Mouse (Mus musculus) adipocyte (in vitro differentiated cells): ENCODE measurements at regions not wholly inside any gene's neighbourhood (a gene's known extent, or its start where the extent isn't known, plus 50 kb on each side); places are given as distances from the start of the nearest gene placed in this dataset.

ENCODE experiments used
- DNase-seq: peaks from one replicate; pipeline ENCODE4 v3.0.0-alpha.2; 2016; ENCODE audit warnings: low spot score

DNA sequence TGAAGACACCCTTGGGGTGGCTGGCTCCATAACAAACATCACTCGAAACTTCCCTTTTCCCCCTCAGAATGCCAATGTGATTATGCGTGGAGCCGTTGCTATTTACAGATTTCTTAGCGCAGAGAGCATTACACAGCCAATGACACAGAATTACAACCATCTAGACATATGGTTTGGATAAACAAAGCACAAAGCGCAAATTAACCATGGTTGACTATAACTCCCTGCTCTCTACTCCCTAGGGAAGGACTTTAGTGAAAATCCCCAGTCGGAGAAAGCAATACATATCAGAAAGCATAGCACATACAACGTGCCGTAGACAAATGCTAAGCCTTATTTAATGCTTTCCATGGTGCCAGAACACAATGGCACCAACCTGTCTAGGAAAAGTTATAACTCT lies 131.8 kb downstream of the Tshz3 start:
- DNase-seq: no peak

DNA sequence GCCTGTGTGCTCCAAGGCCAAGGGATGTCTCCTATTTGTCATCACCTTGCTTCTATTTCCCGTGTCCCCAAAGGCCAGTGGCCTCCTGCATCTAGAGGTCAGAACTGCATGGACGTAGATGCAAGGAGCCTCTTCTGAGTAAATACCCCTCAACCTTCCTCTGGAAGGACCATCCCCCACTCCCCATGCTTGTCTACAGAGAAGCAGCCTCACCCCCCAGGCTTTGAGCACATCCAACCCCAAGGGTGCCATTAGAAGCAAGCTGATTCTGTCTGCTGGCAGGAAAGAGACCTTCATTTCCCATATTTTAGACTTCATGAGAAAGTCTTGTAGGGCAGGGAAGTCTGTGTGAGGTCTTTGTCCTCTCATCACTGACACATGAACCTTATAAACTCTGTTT lies 132.2 kb downstream of the Tshz3 start:
- no peak for DNase-seq

DNA sequence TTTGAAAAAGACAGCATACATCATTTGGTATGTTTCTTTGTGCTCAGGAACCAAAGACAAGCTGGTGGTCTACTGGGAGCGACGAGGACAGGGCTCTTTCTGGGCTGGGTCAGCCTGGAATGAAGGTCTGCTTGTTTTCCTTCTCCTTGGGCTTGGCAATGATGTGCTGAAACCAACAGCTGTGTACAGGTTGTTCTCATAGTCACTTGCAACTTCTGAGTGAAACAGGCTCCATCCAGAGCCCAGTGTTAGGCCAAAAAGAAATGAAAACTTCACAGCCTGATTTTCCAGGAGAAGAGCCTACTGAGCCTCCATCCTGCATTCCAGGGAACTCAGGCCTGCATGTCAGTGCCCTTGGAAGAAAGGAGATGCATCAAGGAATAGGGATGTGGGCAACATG lies 150.4 kb downstream of the Tshz3 start:
- no peak for DNase-seq

DNA sequence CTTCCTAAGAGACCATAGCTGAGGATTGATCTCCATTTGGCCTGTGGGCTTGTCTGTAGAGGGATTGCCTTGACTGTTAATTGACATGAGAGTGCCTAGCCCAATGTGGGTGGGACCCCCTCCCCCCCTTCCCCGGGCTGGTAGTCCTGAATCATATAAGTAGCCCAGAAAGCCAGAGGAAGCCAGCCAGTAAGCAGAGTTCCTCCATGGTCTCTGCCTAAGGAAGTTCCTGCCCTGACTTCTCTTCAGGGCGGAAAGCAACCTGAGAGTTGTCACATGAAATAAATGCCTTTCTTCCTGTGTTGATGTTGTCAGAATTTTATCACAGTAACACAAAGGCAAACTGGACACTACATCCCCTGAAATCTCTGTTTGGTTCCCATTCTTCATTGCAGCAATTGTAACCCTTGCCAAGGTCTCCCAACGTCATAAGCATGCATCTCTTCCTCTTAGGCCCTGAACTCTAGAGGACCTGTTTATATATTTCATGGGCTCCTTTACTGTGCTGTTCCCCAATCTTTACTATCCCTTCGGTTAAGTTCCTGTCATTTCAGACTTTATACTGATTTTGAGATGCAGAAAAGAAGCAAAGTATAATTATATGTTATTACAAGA lies 153.5 kb downstream of the Tshz3 start:
- DNase-seq: no peak

DNA sequence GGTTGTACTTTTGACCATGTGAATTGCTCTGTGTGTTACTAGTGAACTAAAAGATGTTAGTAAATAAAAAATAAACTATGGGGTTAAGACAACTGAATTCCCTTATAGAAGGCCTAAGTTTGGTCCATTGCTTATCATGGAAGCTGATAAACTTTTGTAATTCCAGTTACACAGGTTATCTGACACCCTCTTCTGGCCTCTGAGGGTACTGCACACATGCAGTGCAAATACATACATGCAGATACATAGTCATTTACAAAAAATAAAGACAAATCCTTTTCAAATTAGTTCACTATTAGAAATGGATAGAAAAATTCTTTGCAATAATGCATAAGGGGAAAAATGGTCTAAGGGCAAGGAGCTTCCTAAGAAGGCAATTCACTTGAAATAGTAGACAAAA lies 156.4 kb downstream of the Tshz3 start:
- no peak for DNase-seq

DNA sequence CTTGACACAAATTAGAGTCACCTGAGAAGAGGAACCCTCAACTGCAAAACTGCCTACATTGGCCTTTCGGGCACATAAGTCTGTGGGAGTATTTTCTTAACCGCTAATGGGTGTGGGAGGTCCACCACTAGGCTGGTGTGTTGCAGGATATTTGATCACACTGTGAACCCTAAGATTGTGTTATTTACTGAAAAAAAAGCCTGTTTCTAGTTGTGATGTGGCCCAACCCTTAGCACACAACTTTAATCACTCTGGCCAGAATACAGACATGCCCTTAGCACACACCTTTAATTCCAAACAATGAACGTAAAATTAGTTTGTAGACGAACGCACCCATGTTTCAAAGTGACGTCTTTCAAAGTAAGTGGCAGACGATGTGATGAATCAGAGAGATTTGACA lies 161.5 kb downstream of the Tshz3 start:
- no peak for DNase-seq

- DNase-seq: no peak
Observed at GRCm38 (mm10) chr7:36862481-36862880, 164.6 kb downstream of the Tshz3 start.

GRCm38 (mm10) chr7:36863745-36864144 lies 165.8 kb downstream of the Tshz3 start:
- DNase-seq: no peak

DNA sequence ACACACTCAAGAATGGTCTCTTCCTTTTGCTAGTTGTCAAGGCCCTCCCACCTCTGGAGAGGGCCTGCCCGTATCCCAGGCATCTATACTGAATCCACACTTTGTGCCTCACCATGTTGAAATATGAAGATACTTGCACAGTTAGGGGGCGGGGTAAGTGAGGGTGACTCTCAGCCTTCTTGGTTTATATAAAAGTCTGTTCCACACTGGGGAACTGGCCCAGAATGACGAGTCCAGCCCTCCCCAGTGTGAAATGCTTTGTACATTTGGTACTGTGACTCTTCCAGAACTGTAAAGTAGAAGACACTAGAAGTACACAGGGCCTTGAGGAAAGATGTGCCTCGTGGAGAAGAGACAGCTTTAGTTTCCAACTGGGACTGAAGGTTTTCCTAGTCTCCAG lies 166.8 kb downstream of the Tshz3 start:
- no peak for DNase-seq

GRCm38 (mm10) chr7:36866602-36867001 lies 168.7 kb downstream of the Tshz3 start:
- no peak for DNase-seq

GRCm38 (mm10) chr7:36874004-36874403 lies 176.1 kb downstream of the Tshz3 start:
- no peak for DNase-seq

DNA sequence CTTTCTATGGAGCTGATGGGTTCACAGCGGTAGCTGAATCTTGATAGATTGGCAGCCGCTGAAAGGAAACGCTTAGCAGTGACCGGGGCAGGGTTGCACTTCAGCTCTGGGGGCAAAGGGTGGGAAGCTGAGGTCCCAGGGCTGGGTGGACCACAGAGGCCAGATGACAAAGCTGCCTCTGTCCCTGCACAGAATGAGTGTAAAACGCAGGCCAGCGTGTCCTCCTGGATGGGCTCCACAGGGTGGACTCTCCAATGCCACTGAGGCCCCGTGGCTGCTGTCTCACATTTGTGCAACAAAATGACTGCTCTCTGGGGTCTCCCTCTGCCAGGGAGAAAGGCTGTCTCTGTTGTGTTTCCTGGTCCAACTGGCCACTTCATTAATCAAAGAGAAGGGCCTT lies 179.8 kb downstream of the Tshz3 start:
- DNase-seq: no peak

DNA sequence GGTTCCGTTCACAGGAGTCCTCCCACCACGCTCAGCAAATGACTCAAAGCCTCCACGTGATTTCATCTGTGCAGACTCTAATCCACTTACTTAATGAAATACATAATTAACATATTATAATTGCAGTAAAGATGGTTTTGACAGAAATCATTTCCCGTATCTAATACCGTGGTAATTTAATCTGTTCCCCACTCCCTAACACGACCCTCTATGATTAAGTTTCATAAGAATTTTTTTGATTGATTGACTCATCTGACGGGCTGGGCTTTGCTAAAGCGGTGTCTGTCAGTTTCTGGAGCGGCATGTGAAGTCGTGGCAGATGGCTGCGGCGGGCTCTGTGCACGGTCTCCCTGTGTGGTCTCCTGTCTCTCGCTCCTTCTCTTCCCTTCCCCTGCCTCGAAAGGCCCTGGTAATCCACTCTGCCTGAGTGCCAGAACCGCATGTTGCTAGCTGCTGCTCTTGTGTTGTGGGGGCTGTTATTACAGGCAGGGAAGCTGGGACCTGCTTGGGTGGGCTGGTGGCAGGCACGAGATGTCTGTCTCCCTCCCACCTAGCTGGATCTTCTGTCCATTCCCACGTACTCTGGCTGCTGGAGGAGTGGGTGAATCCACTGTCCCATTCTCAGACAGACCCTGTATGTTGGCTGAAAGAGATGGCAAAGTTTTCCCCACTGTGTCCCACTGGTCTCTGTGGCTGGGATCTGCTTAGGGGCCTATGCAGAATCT lies 195.0 kb downstream of the Tshz3 start:
- DNase-seq: no peak

GRCm38 (mm10) chr7:36896339-36896738 lies 198.4 kb downstream of the Tshz3 start:
- DNase-seq: no peak

DNA sequence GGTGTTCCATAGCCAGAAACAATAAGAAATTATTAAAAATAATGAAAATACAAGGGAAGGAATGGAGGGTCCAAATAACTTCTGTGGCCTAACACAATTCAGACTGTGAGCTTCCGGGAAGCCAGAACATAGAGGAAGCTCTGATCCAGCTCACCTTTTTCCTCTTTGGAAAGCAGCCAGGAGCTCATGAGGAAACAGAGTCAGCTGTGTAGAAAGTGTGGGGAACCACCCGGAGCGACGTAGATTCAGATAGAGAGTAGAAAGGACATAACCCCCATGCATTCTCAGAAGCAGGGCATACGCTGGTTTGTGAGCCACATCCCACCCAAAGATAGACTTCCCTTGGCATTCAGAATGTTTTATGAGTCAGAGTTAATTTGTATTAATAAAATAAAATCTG lies 203.6 kb downstream of the Tshz3 start:
- DNase-seq: no peak

GRCm38 (mm10) chr7:36913304-36913703 lies 215.4 kb downstream of the Tshz3 start:
- no peak for DNase-seq

DNA sequence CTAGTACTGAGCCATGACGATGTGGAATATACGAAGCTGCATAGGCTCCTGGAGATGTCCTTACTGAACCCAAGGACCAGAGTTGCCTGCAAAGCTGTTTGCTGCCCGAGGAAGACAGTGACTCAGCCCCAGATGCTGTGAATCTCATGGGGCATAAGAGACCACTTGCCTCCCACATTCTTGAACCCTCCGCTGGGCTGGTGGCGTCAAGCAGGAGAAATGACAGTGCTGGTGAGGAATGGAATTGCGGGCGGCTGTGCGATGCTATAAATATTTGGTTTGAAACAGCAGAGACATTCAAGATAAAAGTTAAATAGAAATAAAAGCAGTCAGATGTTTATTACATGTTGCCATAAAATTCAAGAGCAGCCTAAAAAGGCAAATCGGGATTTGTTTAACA lies 216.3 kb downstream of the Tshz3 start:
- DNase-seq: no peak

DNA sequence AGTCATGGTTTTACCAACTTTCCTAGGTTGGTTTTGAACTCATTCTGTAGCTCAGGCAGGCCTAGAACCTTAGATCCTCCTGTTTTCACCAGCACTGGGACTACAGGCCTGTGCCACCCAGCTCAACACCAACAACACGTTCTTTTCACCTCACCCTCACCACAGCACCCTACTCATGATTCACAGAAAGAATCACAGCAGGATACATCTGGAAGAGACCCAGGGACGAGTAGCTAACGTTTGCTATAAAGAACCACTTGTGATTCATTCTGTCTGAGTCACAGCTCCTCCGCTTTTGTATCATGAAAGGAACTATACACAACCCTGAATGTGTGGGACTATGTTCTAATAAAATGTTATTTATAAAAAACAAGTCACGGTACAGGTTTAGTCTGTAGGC lies 217.3 kb downstream of the Tshz3 start:
- no peak for DNase-seq

DNA sequence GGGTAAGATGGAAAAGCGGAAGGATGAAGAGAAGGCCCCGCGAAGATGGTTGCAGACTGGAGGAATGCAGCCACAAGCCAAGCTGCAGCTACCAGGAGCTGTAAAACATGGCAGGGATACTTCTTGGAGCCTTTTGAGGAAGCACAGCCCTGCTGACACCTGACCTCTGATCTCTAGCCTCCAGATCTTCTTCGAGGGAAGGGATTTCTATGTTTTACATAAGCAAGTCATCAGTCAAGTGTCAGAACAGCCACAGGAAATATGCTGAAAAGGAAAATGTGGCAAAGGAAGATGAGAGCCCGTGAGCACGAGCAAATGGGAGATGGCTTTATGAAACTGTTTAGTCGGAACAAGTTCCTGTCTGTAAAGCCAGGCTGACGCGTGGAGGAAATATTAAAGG lies 219.1 kb downstream of the Tshz3 start:
- no peak for DNase-seq

DNA sequence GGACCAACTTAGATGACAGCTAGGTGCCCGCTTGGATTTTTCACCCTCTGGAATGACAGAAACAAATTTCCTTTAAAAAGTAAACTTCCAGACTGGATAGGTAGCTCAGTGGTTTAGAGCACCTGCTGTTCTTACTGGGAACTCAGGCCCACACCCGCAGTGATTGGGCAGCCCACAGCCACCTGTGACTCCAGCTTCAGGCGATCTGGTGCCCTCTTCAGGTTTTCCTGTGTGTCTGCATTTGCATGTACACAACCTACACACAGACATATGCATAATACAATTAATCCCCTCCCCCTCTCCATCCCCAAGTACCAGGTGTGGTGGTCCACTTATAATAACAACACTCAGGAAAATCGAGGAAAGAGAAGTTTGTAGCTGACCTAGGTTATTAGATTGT lies 221.5 kb downstream of the Tshz3 start:
- DNase-seq: no peak

DNA sequence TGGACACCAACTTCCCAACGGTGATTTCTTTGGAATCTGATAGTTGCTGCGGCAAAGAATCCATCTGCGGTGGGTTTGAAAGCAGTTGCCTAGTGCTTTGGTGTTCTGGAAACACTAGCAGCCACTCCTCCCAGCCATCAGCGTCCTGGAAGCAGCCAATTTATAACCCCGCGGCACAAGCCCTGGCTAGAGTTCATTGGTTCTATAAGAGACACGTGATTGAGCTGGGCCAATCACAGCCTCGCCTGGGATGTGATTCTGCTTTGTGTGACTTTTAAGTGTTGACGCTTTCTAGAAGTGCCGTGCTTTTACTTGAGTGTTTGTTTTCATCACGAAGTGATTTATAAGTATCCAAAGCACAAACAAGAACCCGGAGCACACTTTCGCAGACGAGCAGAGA lies 223.1 kb downstream of the Tshz3 start:
- no peak for DNase-seq

- no peak for DNase-seq
Observed at GRCm38 (mm10) chr7:36933490-36933889, 235.6 kb downstream of the Tshz3 start.

DNA sequence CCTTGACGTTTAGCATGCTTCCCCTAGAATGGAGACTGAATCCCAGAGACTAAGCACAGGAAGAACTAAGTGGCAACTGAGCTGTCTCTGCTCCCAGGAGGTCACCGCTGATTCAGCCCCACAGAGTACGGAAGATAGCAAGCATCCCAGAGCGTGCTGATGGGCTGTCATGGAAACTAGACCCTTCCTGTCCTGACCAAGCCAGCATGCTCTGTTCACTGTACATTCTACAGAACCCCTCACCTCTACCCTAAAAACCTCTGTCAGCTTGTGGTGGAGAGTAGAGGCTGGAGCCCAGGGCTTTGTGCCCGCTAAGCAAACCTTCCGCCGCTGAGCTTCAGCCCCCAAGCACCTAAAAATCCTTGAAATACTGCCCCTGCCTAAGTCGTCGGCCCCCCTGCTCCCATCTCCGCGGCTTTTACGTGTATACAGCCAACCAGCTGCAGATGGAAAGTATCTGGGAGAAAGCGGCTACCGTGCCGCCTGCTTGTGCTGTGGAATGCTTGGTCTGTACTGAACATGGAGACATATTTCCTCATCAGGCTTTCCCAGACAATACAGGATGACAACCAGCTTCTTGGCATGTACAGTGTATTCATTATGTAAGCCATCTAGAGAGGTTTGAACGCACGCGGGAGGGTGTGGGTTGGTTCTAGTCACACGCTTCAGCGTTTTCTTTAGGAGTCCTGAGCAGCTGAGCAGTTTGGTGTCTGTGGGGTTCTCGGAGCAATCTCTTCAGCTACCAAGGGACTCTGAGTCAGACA lies 237.1 kb downstream of the Tshz3 start:
- no peak for DNase-seq
